Mouse (Mus musculus): Measurements from ENCODE around the gene Slc6a1. TPM values are rescaled to one million over a fixed set of nuclear protein-coding genes. Genes with fewer than 3 reads are reported as not detected.

Gene Slc6a1
- polyA plus RNA-seq, 2 experiments from 2014 or later: 0.22 TPM; not detected in 1

- ATAC-seq: no peak
Measured at GRCm38 (mm10) chr6:114358171-114358570, 75.7 kb downstream of the Slc6a1 start.

DNA sequence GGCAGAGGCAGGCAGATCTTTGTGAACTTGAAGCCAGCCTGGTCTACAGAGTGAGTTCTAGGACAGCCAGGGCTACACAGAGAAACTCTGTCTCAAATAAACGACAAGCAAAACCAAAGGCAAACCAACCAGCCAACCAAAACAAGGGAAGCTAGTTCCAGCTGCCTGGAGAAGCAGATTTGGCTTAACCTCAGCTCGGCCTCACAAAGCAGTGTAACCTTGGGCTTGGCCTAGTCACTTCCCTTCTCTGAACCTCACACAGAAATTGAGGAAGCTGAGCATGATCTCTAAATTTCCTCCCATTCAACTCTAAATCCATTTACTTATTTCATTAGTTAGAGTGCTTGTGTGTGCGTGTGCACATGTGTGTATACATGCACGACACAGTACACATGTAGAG, 79.9 kb downstream of the Slc6a1 start:
- no peak for ATAC-seq

GRCm38 (mm10) chr6:114363740-114364139, 81.3 kb downstream of the Slc6a1 start:
- ATAC-seq: no peak

GRCm38 (mm10) chr6:114364734-114365133, 82.3 kb downstream of the Slc6a1 start:
- no peak for ATAC-seq

DNA sequence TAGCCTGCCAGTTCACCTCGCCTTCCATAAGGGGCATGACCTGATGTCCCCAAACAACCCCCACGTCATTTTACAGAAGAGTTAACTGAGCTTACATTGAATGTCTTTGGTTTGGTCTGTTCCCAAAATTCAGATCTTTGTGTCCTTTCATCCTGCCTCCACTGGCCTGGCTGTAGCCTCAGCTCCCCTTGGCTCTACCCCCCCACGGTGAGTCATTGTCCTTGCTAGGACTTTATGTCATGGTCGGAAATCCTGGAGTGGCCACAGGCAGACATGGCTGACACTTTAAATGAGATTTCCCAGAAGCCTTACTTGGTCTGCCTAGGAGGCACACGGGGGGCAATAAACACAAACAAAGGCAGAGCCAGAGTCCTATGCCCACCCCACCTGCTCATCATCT, 83.8 kb downstream of the Slc6a1 start:
- ATAC-seq: no peak

Other genes with a start within 250 kb of the Slc6a1 start
- under 1 TPM in 1 of 2 experiments, not detected in 1; 0.05 TPM for gene Atp2b2, start 240.0 kb upstream of the Slc6a1 start, polyA plus RNA-seq (2017; shearing (Covaris generic))
- gene Slc6a11, start 151.4 kb upstream of the Slc6a1 start, polyA plus RNA-seq (2017; shearing (Covaris generic)): not detected
- not detected for gene Hrh1, start 115.3 kb downstream of the Slc6a1 start, polyA plus RNA-seq (2017; shearing (Covaris generic))

All from activated CD4-positive, CD25-positive, alpha-beta regulatory T cell, adult 4 months (primary cell).